Mouse (Mus musculus) myocyte (in vitro differentiated cells): ENCODE results near the gene Lbx1. TPM values are rescaled to one million over a fixed set of nuclear protein-coding genes. Genes with fewer than 3 reads are reported as not detected.

Source experiments
- H3K27me3 ChIP-seq: one replicate; pipeline ENCODE4 v1.6.1; 2011; ENCODE audit not compliant: control insufficient read depth, insufficient read depth, insufficient read length
- H3K36me3 ChIP-seq: one replicate; pipeline ENCODE4 v1.6.1; 2011; ENCODE audit not compliant: control insufficient read depth, insufficient read depth
- H3K4me2 ChIP-seq: one replicate; pipeline ENCODE4 v1.6.1; 2011; ENCODE audit warnings: low read depth, control low read depth
- H3K4me3 ChIP-seq: one replicate; pipeline ENCODE4 v1.5.1; 2011; ENCODE audit warnings: mild to moderate bottlenecking, control low read depth, moderate library complexity
- H3K79me2 ChIP-seq: one replicate; pipeline ENCODE4 v1.6.1; 2011; ENCODE audit not compliant: control insufficient read depth, insufficient read depth
- H3ac ChIP-seq: one replicate; pipeline ENCODE4 v1.6.1; 2011; ENCODE audit not compliant: control insufficient read depth, insufficient read length
- CEBPB ChIP-seq: IDR thresholded peaks from 2 replicates; pipeline ENCODE4 v1.6.1; 2011; ENCODE audit warnings: mild to moderate bottlenecking, moderate library complexity; ENCODE audit not compliant: poor library complexity, insufficient read depth, severe bottlenecking
- E2F4 ChIP-seq: IDR thresholded peaks from one replicate; pipeline ENCODE4 v1.6.1; 2011; ENCODE audit warnings: mild to moderate bottlenecking, control low read depth, moderate library complexity; ENCODE audit not compliant: insufficient read depth
- MAX ChIP-seq: IDR thresholded peaks from one replicate; pipeline ENCODE4 v1.6.1; 2011; ENCODE audit warnings: low read depth, mild to moderate bottlenecking, control low read depth
- MYOD1 ChIP-seq, 3 experiments: IDR thresholded peaks; one replicate each; pipeline ENCODE4 v1.6.1; 2011; ENCODE audit warnings: control low read depth in 2 of 3, low read depth in 2 of 3, mild to moderate bottlenecking in 2 of 3, moderate library complexity in 1 of 3; ENCODE audit not compliant: insufficient read length in 2 of 3, control insufficient read depth in 1 of 3
- MYOG ChIP-seq, 3 experiments: IDR thresholded peaks; one replicate each; pipeline ENCODE4 v1.6.1; 2011; ENCODE audit warnings: control low read depth in 2 of 3, low read depth in 2 of 3, mild to moderate bottlenecking in 2 of 3; ENCODE audit not compliant: insufficient read length in 2 of 3, control insufficient read depth in 1 of 3, insufficient read depth in 1 of 3
- POLR2A ChIP-seq: IDR thresholded peaks from one replicate; pipeline ENCODE4 v1.6.1; 2011; ENCODE audit warnings: low read depth, mild to moderate bottlenecking, control low read depth, moderate library complexity; ENCODE audit not compliant: insufficient read length
- POLR2AphosphoS2 ChIP-seq: IDR thresholded peaks from one replicate; pipeline ENCODE4 v1.6.1; 2011; ENCODE audit warnings: low read depth, control low read depth; ENCODE audit not compliant: insufficient read length
- REST ChIP-seq: IDR thresholded peaks from one replicate; pipeline ENCODE4 v1.6.1; 2011; ENCODE audit warnings: mild to moderate bottlenecking, control low read depth, moderate library complexity; ENCODE audit not compliant: insufficient read depth, insufficient read length
- SRF ChIP-seq: IDR thresholded peaks from one replicate; pipeline ENCODE4 v1.6.1; 2011; ENCODE audit warnings: low read depth; ENCODE audit not compliant: control insufficient read depth, insufficient read length
- TCF12 ChIP-seq: IDR thresholded peaks from one replicate; pipeline ENCODE4 v1.6.1; 2011; ENCODE audit warnings: mild to moderate bottlenecking, control low read depth; ENCODE audit not compliant: poor library complexity, insufficient read depth, severe bottlenecking
- TCF3 ChIP-seq: IDR thresholded peaks from one replicate; pipeline ENCODE4 v1.6.1; 2011; ENCODE audit warnings: low read depth, control low read depth; ENCODE audit not compliant: insufficient read length
- USF1 ChIP-seq: IDR thresholded peaks from one replicate; pipeline ENCODE4 v1.6.1; 2011; ENCODE audit warnings: low read depth, mild to moderate bottlenecking, control low read depth, moderate library complexity
- polyA plus RNA-seq: library from polyadenylated mRNA; unstranded; fragments of >200 nt; fragmentation: generic; extraction: Trizol; gene quantifications from one replicate; pipeline ENCODE4 v1.2.1, GENCODE M21; 2012; ENCODE audit warnings: missing spikeins

The Lbx1 gene
- 0.22 TPM for polyA plus RNA-seq

GRCm38 (mm10) chr19:45235766-45236362 is at the start of gene Lbx1:
Gene Lbx1 (minus strand): TSS chr19:45235812.
- Histone ChIP-seq H3K36me3 (no peaks in the 10 kb centered on the region), H3K27me3 (peaks cover 89% of the 10 kb centered on the region), H3K79me2 (no peaks in the 10 kb centered on the region), H3K4me2 (peak within 1 kb of the TSS; percentile 70), H3K4me3 (peak within 1 kb of the TSS; percentile 3), H3ac (no peak within 1 kb of the TSS)
- TF ChIP-seq E2F4 (no peak), SRF (no peak), CEBPB (no peak), POLR2AphosphoS2 (no peak)

DNA sequence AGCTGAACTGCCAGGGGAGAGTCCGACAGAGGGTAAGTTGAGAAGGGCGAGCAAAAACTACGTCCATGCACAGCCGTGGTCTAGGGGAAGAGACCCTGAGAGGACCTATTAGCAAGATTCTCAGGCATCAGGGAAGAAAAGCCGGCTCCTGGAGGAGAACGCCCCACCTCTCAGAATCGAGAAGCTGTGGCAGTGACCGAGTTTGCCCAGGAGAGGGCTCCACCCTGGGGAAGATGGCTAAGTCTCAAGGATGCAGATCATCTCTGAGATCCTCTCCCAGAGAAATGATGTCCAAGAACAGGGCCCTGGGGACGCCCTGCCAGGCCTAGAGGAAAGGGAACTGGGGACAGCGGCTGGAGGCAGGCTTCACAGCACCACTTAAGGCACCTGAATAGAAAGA is 47.7 kb upstream of the Lbx1 start:
- Histone ChIP-seq H3K36me3 (no peaks in the 10 kb centered on the region), H3ac (no peak overlapping the region), H3K79me2 (no peaks in the 10 kb centered on the region), H3K4me3 (no peak overlapping the region), H3K27me3 (peaks cover 15% of the 10 kb centered on the region), H3K4me2 (no peak overlapping the region)
- no peak for TF ChIP-seq SRF
- TF ChIP-seq REST: no peak
- no peak for TF ChIP-seq TCF12
- no peak for TF ChIP-seq POLR2A
- no peak for TF ChIP-seq MAX

GRCm38 (mm10) chr19:45276196-45276595 is 40.6 kb upstream of the Lbx1 start:
- H3K79me2 ChIP-seq: no peaks in the 10 kb centered on the region
- no peak overlapping the region for H3K4me2 ChIP-seq
- no peak overlapping the region for H3ac ChIP-seq
- H3K36me3 ChIP-seq: no peaks in the 10 kb centered on the region
- H3K27me3 ChIP-seq: peaks cover 53% of the 10 kb centered on the region
- TF ChIP-seq POLR2AphosphoS2: no peak
- no peak for TF ChIP-seq MAX
- no peak for TF ChIP-seq TCF3
- no peak for TF ChIP-seq REST
- no peak for TF ChIP-seq CEBPB
- TF ChIP-seq POLR2A: no peak
- TF ChIP-seq MYOG (IDR thresholded peaks at IDR 0.05; ENCODE audit: control insufficient read depth in 1 of 3, insufficient read depth in 1 of 3, insufficient read length in 2 of 3, low read depth in 2 of 3): no peak
- no peak for TF ChIP-seq MYOD1 (IDR thresholded peaks at IDR 0.05; ENCODE audit: control insufficient read depth in 1 of 3, insufficient read length in 2 of 3, low read depth in 2 of 3)
- no peak for TF ChIP-seq E2F4
- no peak for TF ChIP-seq TCF12
- TF ChIP-seq USF1: no peak
- no peak for TF ChIP-seq SRF
- no peak overlapping the region for H3K4me3 ChIP-seq

DNA sequence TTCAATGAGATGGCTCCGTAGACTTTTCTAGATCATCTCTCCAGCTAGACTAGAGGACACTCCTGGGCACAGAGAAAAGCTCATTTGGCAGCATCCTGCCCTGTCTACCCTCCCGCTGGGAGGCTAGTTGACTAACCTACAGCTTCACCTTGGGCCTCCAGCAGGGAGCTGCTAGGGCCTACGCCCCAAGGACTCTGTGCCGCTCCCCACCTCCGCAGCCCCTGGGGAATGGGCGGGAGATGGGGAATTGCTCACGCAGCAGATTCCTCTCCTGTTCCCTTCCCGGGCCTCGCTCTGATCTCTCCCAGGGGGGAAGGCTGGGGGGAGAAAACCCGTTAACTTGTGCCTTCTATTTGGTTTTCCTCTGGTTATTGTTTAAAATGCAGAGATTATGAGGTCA is 36.4 kb upstream of the Lbx1 start:
- no peak overlapping the region for H3K4me3 ChIP-seq
- H3K27me3 ChIP-seq: peaks cover 81% of the 10 kb centered on the region
- H3K79me2 ChIP-seq: no peaks in the 10 kb centered on the region
- H3K4me2 ChIP-seq: no peak overlapping the region
- TF ChIP-seq TCF3: no peak
- TF ChIP-seq SRF: no peak
- TF ChIP-seq POLR2A: no peak
- no peak for TF ChIP-seq MYOG (IDR thresholded peaks at IDR 0.05; ENCODE audit: control insufficient read depth in 1 of 3, insufficient read depth in 1 of 3, insufficient read length in 2 of 3, low read depth in 2 of 3)
- no peak for TF ChIP-seq E2F4
- TF ChIP-seq TCF12: no peak
- no peak for TF ChIP-seq USF1
- no peak for TF ChIP-seq CEBPB
- TF ChIP-seq MAX: no peak
- no peak for TF ChIP-seq POLR2AphosphoS2
- TF ChIP-seq MYOD1 (IDR thresholded peaks at IDR 0.05; ENCODE audit: control insufficient read depth in 1 of 3, insufficient read length in 2 of 3, low read depth in 2 of 3): no peak
- no peak for TF ChIP-seq REST
- no peak overlapping the region for H3ac ChIP-seq
- H3K36me3 ChIP-seq: no peaks in the 10 kb centered on the region

- peaks cover 48% of the 10 kb centered on the region for H3K27me3 ChIP-seq
- no peaks in the 10 kb centered on the region for H3K36me3 ChIP-seq
- no peak overlapping the region for H3K4me2 ChIP-seq
- H3K79me2 ChIP-seq: no peaks in the 10 kb centered on the region
- no peak overlapping the region for H3ac ChIP-seq
- no peak overlapping the region for H3K4me3 ChIP-seq
- TF ChIP-seq MYOG (IDR thresholded peaks at IDR 0.05; ENCODE audit: control insufficient read depth in 1 of 3, insufficient read depth in 1 of 3, insufficient read length in 2 of 3, low read depth in 2 of 3) (no peak), MAX (no peak), SRF (no peak), USF1 (no peak), E2F4 (no peak), CEBPB (no peak), TCF3 (no peak), TCF12 (no peak)
These were observed 27.4 kb upstream of the Lbx1 start for GRCm38 (mm10) chr19:45262995-45263394.
